Mouse (Mus musculus) mature B cell (primary cell): Measurements from ENCODE around the gene Sh3gl2.

Experiments
- in situ Hi-C: fragments of 300-500 bp; cut with MboI; formaldehyde crosslinking; loops from 2 replicates; pipeline ENCODE4 v1.14.3; 2019

Gene Sh3gl2

DNA sequence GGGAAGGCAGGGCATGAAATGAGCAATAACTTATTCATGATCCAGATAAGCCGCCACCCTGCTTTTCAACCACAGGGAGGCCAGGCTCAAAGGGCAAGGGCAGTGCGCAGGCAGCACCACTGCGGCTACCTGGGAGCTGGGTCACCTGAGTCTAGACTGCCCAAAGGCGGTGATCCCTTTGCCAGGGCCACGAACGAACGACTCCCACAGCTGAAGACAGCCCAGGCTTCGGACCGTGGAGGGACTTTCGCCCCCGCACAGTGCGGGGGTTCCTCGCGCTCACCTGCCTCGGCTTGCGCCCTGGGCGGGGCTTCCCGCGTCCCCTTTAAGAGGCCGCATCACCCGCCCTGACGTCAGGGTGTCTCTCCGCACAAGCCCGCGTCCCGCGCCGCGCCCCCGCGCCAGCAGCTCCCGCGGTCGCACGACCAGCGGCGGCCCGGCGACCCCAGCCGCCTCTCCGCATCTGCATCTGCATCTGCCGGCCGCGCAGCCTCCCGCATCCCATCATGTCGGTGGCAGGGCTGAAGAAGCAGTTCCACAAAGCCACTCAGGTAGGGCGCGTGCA is at the start of gene Sh3gl2:
Gene Sh3gl2, plus strand, starts transcription at position 56 of the 565 bp plus-strand sequence.
- in situ Hi-C loops, result no loop called here

DNA sequence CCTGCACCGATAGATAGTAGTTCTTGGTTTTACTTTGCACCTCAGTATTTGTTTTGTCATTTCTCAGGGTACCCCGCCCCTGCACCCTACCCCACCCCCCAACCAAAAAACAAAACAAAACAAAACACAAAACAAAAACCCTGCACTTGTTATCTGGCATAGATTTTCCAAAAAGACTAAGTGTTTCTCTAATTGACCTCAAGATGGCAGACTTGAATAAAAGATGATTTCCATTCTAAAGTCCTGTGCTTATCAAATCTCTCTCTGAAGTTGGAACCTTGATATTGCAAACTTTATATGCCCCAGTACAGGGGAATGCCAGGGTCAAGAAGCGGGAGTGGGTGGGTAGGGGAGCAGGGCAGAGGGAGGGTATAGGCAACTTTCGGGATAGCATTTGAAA is 43.8 kb upstream of the Sh3gl2 start:
- in situ Hi-C loops, result no loop called here

GRCm38 (mm10) chr4:85162468-85163312 is 42.2 kb upstream of the Sh3gl2 start:
- in situ Hi-C loops, result no loop called here

- in situ Hi-C loops, result no loop called here
Observed at GRCm38 (mm10) chr4:85163313-85163615, 41.7 kb upstream of the Sh3gl2 start.

- in situ Hi-C loops, result no loop called here
Observed at GRCm38 (mm10) chr4:85168001-85168400, 36.9 kb upstream of the Sh3gl2 start.

DNA sequence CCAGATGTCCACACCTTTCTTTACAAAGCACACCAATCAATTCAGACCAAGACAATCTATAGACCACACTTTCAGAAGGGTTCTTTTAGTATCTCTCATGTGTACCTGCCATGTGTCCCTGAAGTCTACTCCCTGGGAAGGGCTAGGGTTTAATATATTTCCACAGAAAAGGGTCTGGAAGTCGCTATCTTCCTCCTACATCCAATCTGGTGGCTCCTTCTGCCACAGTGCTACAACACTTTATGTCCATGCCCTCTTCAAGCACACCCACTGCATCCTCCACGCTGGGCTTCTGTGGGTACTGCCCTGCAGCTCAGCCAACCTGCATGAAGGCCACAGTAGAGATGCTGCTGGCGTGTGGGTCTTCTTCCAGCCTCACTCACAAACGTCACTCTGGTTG is 29.5 kb upstream of the Sh3gl2 start:
- in situ Hi-C loops, result no loop called here

GRCm38 (mm10) chr4:85178394-85179051 is 26.4 kb upstream of the Sh3gl2 start:
- in situ Hi-C loops, result no loop called here

DNA sequence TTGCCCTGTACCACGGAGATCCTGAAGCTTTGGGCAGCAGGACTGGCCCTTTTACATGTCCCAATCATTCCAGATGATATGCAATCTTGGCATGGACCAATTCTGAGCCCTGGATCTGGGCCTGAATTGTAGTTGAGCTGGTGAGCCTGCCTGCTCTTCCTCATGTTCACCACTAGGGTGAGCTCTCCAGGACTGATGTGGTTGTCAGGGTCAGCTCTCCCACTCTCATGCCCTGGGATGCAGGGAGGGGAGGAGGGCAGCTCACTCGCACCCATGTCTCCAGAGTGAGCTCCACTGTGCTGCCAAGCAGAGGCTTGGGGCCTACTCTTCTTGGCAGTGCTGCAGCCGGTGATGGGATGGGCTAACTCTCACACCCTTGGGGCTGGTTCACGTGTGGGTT is 18.9 kb upstream of the Sh3gl2 start:
- in situ Hi-C loops, result no loop called here

- in situ Hi-C loops, result no loop called here
Observed at GRCm38 (mm10) chr4:85196201-85196600, 8.7 kb upstream of the Sh3gl2 start.

DNA sequence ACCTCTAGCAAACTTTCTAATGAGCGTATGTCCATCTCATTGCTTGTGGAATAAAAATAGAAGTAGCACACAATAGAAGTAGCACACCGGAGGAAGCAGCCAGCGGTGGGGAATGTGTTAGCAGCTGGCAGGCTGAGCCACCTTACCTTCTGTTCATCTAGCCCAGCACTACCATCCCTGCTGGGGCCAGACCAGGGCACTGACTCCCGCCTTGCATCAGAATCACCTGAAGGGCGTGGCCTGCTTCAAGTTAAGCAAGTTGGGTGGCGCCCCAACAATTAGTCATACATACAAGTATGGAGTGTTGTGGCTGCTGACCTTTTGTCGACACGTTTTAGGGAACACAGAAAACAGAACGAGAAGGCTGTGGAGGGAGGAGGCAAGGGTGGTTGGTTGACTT is 6.5 kb upstream of the Sh3gl2 start:
- in situ Hi-C loops, result no loop called here

GRCm38 (mm10) chr4:85202582-85202981 is 2.3 kb upstream of the Sh3gl2 start:
- in situ Hi-C loops, result no loop called here

DNA sequence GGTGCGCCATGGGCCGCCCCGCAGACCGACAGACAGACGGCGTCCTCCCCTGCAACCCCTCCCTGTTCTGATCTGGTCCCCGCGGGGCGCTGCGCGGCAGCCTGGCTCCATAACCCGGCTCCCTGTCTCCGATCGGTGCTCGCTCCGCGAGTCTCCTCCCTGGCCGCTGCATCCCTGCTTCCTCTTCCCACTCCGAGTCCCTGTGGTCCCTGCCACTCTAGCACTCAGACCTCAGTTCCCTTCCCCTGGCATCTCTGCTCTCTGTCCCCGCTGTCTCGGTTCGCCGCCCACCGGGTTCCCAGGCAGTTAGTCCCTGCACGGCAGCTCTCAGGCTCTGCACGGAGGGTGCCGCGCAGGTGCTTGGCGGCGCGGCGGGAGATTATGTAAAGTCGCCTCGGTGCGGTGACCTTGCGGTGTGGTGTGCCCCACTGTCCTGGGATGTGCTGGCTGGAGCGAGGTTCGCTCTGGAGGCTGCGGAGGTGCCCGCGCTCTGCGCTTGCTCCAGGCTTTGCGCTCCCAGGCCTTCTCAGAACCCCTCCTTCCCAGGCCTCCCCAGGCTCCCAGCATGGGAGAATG is 798 bp downstream of the Sh3gl2 start:
- in situ Hi-C loops, result no loop called here

GRCm38 (mm10) chr4:85206675-85207400 is 1.9 kb downstream of the Sh3gl2 start:
- in situ Hi-C loops, result no loop called here

DNA sequence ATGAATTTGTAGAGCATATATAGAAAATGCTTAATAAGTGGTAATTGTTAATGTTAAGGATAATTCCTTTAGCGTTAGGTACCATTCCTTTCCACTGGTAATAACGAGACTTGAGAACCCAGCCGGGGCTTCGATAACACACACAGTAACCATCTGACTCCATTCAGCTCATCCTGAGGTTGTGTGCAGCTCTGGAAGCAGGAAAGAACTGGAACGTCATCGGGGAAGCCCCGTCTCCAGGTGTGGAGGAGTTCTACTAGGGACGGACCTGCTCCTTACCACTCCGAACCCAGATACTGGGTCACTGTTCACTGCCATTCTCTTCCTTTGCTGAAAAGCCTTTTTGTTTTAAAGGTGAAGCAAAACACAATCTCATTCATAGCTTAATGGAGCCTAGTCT is 2.6 kb downstream of the Sh3gl2 start:
- in situ Hi-C loops, result no loop called here

- in situ Hi-C loops, result no loop called here
Observed at GRCm38 (mm10) chr4:85208531-85208930, 3.6 kb downstream of the Sh3gl2 start.

DNA sequence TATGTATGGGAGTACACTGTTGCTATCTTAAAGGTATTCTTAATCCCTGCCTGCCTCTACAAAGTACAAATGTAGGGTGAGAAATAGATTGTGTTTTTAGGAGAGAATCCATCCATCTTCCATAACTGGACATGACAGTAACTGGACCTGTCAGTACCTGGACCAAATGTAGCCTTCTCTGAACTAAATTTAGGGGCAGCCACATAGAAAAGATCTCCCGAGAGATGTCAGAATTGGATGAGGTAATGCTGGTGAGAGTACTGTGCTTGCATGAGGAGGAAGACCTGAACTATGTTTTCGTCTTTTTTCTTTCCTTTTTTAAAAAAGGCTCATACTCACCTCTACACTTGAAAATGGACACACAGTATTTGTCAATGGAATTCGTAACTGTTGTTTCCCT is 6.0 kb downstream of the Sh3gl2 start:
- in situ Hi-C loops, result no loop called here

DNA sequence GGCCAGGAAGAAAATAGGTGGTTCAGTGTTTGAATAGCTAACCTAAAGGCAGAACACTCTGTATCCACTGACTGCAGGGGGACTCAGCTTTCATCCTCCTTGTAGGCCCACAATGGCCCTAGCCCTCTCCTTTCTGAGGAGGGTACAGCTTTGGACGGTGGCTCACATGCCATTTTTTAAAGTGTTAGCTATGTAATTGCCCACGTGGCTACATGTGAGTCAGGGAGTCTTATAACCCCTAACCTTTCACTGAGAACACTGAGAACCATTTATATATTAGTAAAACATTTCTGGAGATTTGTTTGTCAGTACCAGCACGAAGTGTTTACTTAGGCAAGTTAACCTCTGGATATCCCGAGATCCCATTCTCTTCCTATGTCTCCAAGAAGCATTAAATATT is 12.1 kb downstream of the Sh3gl2 start:
- in situ Hi-C loops, result no loop called here

- in situ Hi-C loops, result no loop called here
Observed at GRCm38 (mm10) chr4:85222716-85223115, 17.8 kb downstream of the Sh3gl2 start.

DNA sequence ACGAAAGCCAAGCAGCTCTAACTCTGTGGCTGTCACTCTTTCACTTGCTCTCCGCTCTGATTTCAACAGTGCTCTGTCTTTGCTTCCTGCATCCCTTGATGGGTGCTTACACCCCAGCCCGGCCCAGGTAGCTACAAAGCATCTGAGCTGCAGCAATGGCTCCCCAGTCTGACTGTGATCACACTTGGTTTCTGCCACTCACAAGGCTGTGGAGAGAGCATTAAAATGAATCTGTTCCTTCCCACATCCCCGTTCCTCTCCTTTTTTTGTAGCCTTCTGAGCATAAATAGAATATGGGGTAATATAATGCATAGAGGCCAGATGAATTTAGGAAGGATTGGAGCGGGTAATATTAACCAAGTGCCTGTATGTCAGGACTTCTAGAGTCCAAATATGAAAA is 21.8 kb downstream of the Sh3gl2 start:
- in situ Hi-C loops, result no loop called here

DNA sequence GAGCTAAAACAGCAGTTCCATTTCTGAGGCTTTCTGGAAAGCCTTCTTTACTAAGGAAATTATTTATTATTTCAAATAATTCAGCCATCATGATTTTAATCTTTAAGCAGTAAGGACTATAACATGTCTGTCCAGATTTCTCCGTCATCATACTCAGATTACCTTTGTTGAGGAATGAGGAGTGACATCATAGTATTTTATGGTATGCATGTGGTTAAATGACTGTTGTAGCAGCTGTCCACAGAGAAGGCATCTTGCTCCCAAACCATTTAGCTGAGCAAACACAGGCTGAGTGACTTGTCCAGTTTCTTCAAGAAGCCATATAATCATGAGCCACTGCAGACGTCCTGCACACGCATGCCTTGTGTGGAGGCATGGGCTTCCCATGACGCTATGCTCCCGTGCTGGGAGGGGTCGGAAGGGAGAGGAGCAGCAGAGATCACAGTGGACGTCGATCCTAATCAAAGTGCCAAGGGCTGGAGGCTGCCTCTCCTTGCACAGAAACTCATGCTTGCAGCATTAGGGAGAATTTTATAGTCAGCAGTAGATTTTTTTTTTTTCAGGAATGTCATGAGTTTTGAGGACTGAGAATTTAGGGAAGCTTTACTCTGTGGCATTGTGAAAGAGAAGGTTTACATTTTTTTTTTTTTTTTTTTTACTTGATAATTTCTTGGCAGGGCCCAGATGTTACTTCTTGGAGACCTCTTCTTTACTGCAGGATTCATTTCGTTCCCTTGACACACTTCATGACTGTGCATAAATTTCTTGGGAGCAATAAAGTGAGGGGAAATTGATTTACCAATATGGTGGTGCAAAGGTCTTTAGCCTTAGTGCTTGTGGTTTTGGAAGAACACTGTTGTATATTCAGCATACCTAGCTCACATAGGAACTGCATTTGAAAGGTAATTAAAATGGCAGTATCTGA is 23.0 kb downstream of the Sh3gl2 start:
- in situ Hi-C loops, result no loop called here

GRCm38 (mm10) chr4:85228589-85228948 is 23.6 kb downstream of the Sh3gl2 start:
- in situ Hi-C loops, result no loop called here
